12 mouse cellular contexts compared by ENCODE assay signal in genomic region chr8:83771791-83772190, GRCm38 (mm10).
"Had no signal": no experiment of that assay in that cellular context is flagged by ENCODE, and none has a peak within 500 bp of the region (broad histone marks: within the 10 kb centered on the region; RNA-seq: fewer than 3 reads in every experiment).

No protein-coding gene starts in this region.

- H3K9me3 ChIP-seq: limb, embryonic 10.5 days; liver, embryonic 15.5 days; midbrain, embryonic 15.5 days had no signal

- H3K27ac ChIP-seq: left cerebral cortex, adult 2 months; liver, embryonic 15.5 days; macrophage; midbrain, embryonic 15.5 days had no signal

- H3K27me3 ChIP-seq: liver, embryonic 15.5 days; midbrain, embryonic 15.5 days had no signal

- DNase-seq: kidney, adult 11 months; kidney, postnatal 10 days; kidney, postnatal 4 days; lung, postnatal 10 days; right cerebral cortex, postnatal 25 days; thymus, adult 18-20 months; thymus, postnatal 14 days had no signal

- H3K36me3 ChIP-seq: limb, embryonic 10.5 days; liver, embryonic 15.5 days; midbrain, embryonic 15.5 days had no signal
